Mouse (Mus musculus): ENCODE data around the gene Uqcc1.
A peak's percentile ranks its signal among the peaks of the same experiment; 100 is the strongest.
"Not testable (repeated sequence)": the region's sequence is repeated elsewhere in the genome, so short reads cannot be mapped to it uniquely, and the experiment has no call there.

The Uqcc1 gene

GRCm38 (mm10) chr2:155862573-155863300 lies 67.4 kb downstream of the Uqcc1 start:
- DNase-seq (ENCODE audit: low read depth, low spot score), result no peak

- DNase-seq (ENCODE audit: low read depth, low spot score), result no peak
These were observed 68.5 kb downstream of the Uqcc1 start for GRCm38 (mm10) chr2:155861581-155861980.

GRCm38 (mm10) chr2:155860102-155860501 lies 70.0 kb downstream of the Uqcc1 start:
- DNase-seq (ENCODE audit: low read depth, low spot score), result no peak

GRCm38 (mm10) chr2:155852536-155852935 lies 77.6 kb downstream of the Uqcc1 start:
- DNase-seq (ENCODE audit: low read depth, low spot score), result no peak

- no peak for DNase-seq (ENCODE audit: low read depth, low spot score)
These were observed 80.0 kb downstream of the Uqcc1 start for GRCm38 (mm10) chr2:155850120-155850519.

GRCm38 (mm10) chr2:155849464-155849863 lies 80.6 kb downstream of the Uqcc1 start:
- DNase-seq (ENCODE audit: low read depth, low spot score), result no peak

GRCm38 (mm10) chr2:155848291-155848690 lies 81.8 kb downstream of the Uqcc1 start:
- DNase-seq (ENCODE audit: low read depth, low spot score), result peak; percentile 66

- DNase-seq (ENCODE audit: low read depth, low spot score), result no peak
These were observed 83.2 kb downstream of the Uqcc1 start for GRCm38 (mm10) chr2:155846930-155847329.

- DNase-seq (ENCODE audit: low read depth, low spot score), result no peak
These were observed 91.1 kb downstream of the Uqcc1 start for GRCm38 (mm10) chr2:155838961-155839360.

GRCm38 (mm10) chr2:155837961-155838360 lies 92.1 kb downstream of the Uqcc1 start:
- DNase-seq (ENCODE audit: low read depth, low spot score), result no peak

GRCm38 (mm10) chr2:155834732-155835131 lies 95.4 kb downstream of the Uqcc1 start, which contains the start of gene Fam83c:
Gene Fam83c (minus strand): TSS chr2:155834854.
- DNase-seq (ENCODE audit: low read depth, low spot score), result no peak

- not testable (repeated sequence) for DNase-seq (ENCODE audit: low read depth, low spot score)
These were observed 98.0 kb downstream of the Uqcc1 start for GRCm38 (mm10) chr2:155832087-155832486.

- DNase-seq (ENCODE audit: low read depth, low spot score), result no peak
These were observed 98.8 kb downstream of the Uqcc1 start for GRCm38 (mm10) chr2:155831302-155831701.

GRCm38 (mm10) chr2:155830841-155831240 lies 99.3 kb downstream of the Uqcc1 start:
- no peak for DNase-seq (ENCODE audit: low read depth, low spot score)

GRCm38 (mm10) chr2:155826630-155827424 lies 103.3 kb downstream of the Uqcc1 start, which contains the start of gene Eif6:
Gene Eif6 (minus strand): TSS chr2:155826925.
- DNase-seq (ENCODE audit: low read depth, low spot score), result peak; percentile 83

- DNase-seq (ENCODE audit: low read depth, low spot score), result no peak
These were observed 104.0 kb downstream of the Uqcc1 start for GRCm38 (mm10) chr2:155825904-155826629.

GRCm38 (mm10) chr2:155823722-155824121 lies 106.4 kb downstream of the Uqcc1 start:
- DNase-seq (ENCODE audit: low read depth, low spot score), result no peak

GRCm38 (mm10) chr2:155820779-155821178 lies 109.3 kb downstream of the Uqcc1 start:
- no peak for DNase-seq (ENCODE audit: low read depth, low spot score)

GRCm38 (mm10) chr2:155819449-155820251 lies 110.5 kb downstream of the Uqcc1 start:
- no peak for DNase-seq (ENCODE audit: low read depth, low spot score)

- no peak for DNase-seq (ENCODE audit: low read depth, low spot score)
These were observed 110.9 kb downstream of the Uqcc1 start, which contains the start of gene BC029722 for GRCm38 (mm10) chr2:155819392-155819448. Gene BC029722 (minus strand): TSS chr2:155819426.

GRCm38 (mm10) chr2:155818596-155819391 lies 111.3 kb downstream of the Uqcc1 start:
- peak; percentile 87 for DNase-seq (ENCODE audit: low read depth, low spot score)

All from WW6 (cell line).